ENCODE assay signal across 10 mouse cellular contexts in genomic region chr2:103138529-103139265, GRCm38 (mm10).
A peak's percentile ranks its signal among the peaks of the same experiment; 100 is the strongest.
DNase-seq lines count a peak whose midpoint lies in the region; ATAC-seq and TF ChIP-seq lines count a peak whose summit lies in the region.
"Had no signal": no experiment of that assay in that cellular context is flagged by ENCODE, and none has a peak within 500 bp of the region (broad histone marks: within the 10 kb centered on the region; RNA-seq: fewer than 3 reads in every experiment).

No protein-coding gene starts in this region.

- H3K27me3 ChIP-seq in liver, adult 2 months (ENCODE audit: control insufficient read depth, insufficient read depth, low read length): no peaks in the 10 kb centered on the region
- no peaks in the 10 kb centered on the region; the same call in 1 of the 2 replicates for H3K27me3 ChIP-seq in liver, embryonic 12.5 days (replicated peaks)
- H3K27me3 ChIP-seq in intestine, embryonic 14.5 days (replicated peaks; ENCODE audit: control insufficient read depth, insufficient read depth, low read length): no peaks in the 10 kb centered on the region
- no peaks in the 10 kb centered on the region for H3K27me3 ChIP-seq in thymus, adult 2 months (ENCODE audit: control insufficient read depth, insufficient read depth, low read length)
- no peaks in the 10 kb centered on the region for H3K27me3 ChIP-seq in heart, embryonic 11.5 days (ENCODE audit: control insufficient read depth, insufficient read depth, low read length)
- H3K27me3 ChIP-seq: limb, embryonic 15.5 days; neural tube, embryonic 13.5 days had no signal

- peak; percentile 78 for DNase-seq in liver, adult 2 months (ENCODE audit: extremely low read depth, low read depth, low spot score)
- DNase-seq in intestine, embryonic 14.5 days (ENCODE audit: low spot score): no peak
- DNase-seq in layer of hippocampus, adult 18-20 months (ENCODE audit: low spot score in 2 of 2): peak; percentile 28 to 56
- DNase-seq in thymus, adult 2 months: no peak
- no peak for DNase-seq in left cerebral cortex, adult 11 months (ENCODE audit: low spot score)

- no peaks in the 10 kb centered on the region for H3K9me3 ChIP-seq in liver, embryonic 12.5 days (replicated peaks)
- H3K9me3 ChIP-seq in intestine, embryonic 14.5 days (ENCODE audit: control insufficient read depth, low read length): no peaks in the 10 kb centered on the region
- no peaks in the 10 kb centered on the region for H3K9me3 ChIP-seq in heart, embryonic 11.5 days (replicated peaks; ENCODE audit: control insufficient read depth, low read length)
- H3K9me3 ChIP-seq: limb, embryonic 15.5 days; neural tube, embryonic 13.5 days had no signal

- H3K4me2 ChIP-seq in liver, embryonic 12.5 days: no peak overlapping the region
- no peak overlapping the region for H3K4me2 ChIP-seq in intestine, embryonic 14.5 days (ENCODE audit: low read length)
- H3K4me2 ChIP-seq in heart, embryonic 11.5 days: no peak overlapping the region
- H3K4me2 ChIP-seq: limb, embryonic 15.5 days; neural tube, embryonic 13.5 days had no signal

- no peaks in the 10 kb centered on the region for H3K4me1 ChIP-seq in liver, adult 2 months (ENCODE audit: control insufficient read depth, insufficient read depth, low read length)
- H3K4me1 ChIP-seq in liver, embryonic 12.5 days: no peaks in the 10 kb centered on the region
- H3K4me1 ChIP-seq in intestine, embryonic 14.5 days (replicated peaks; ENCODE audit: control insufficient read depth, insufficient read depth, low read length): no peaks in the 10 kb centered on the region
- H3K4me1 ChIP-seq in thymus, adult 2 months (replicated peaks; ENCODE audit: control insufficient read depth, insufficient read depth, low read length): no peaks in the 10 kb centered on the region
- H3K4me1 ChIP-seq in heart, embryonic 11.5 days (ENCODE audit: control insufficient read depth, insufficient read depth, low read length): peaks cover 4% of the 10 kb centered on the region
- H3K4me1 ChIP-seq: limb, embryonic 15.5 days; neural tube, embryonic 13.5 days had no signal

- no peaks in the 10 kb centered on the region for H3K36me3 ChIP-seq in liver, adult 2 months (ENCODE audit: control insufficient read depth, insufficient read depth, low read length)
- no peaks in the 10 kb centered on the region for H3K36me3 ChIP-seq in liver, embryonic 12.5 days
- no peaks in the 10 kb centered on the region for H3K36me3 ChIP-seq in intestine, embryonic 14.5 days (ENCODE audit: control insufficient read depth, insufficient read depth, low read length)
- H3K36me3 ChIP-seq in thymus, adult 2 months (ENCODE audit: control insufficient read depth, insufficient read depth, low read length): no peaks in the 10 kb centered on the region
- H3K36me3 ChIP-seq in heart, embryonic 11.5 days (ENCODE audit: control insufficient read depth, insufficient read depth, low read length): no peaks in the 10 kb centered on the region
- H3K36me3 ChIP-seq: limb, embryonic 15.5 days; neural tube, embryonic 13.5 days had no signal

- no peak for ATAC-seq in liver, embryonic 12.5 days
- peak; percentile 74 for ATAC-seq in intestine, embryonic 14.5 days (replicated peaks; ENCODE audit: low FRiP score, low TSS enrichment, low read depth)
- ATAC-seq in neutrophil, adult 5-6 weeks (ENCODE audit: extremely low read depth, insufficient number of reproducible peaks, low FRiP score, poor library complexity, severe bottlenecking): 0 out of 2 replicates have a peak, but pooled peaks have one; percentile 3
- ATAC-seq in heart, embryonic 11.5 days (replicated peaks; ENCODE audit: insufficient number of reproducible peaks, low FRiP score, low TSS enrichment): no peak

- TF ChIP-seq POLR2A in liver, adult 2 months (IDR thresholded peaks at IDR 0.05; ENCODE audit: extremely low read depth, insufficient read depth, low read length): no peak
- no peak for TF ChIP-seq POLR2A in thymus, adult 2 months (IDR thresholded peaks at IDR 0.05; ENCODE audit: control insufficient read depth, extremely low read depth, insufficient read depth, low read length, poor library complexity)

- 25% methylated on average over 8 of the region's 8 CpGs for WGBS in liver, adult 2 months
- WGBS in liver, embryonic 12.5 days (ENCODE audit: insufficient replicate concordance): 36% methylated on average over 8 of the region's 8 CpGs
- WGBS in intestine, embryonic 14.5 days: 49% methylated on average over 8 of the region's 8 CpGs
- 26% methylated on average over 8 of the region's 8 CpGs for WGBS in thymus, adult 2 months
- 29% methylated on average over 8 of the region's 8 CpGs for WGBS in heart, embryonic 11.5 days (ENCODE audit: insufficient replicate concordance)

- no peak overlapping the region for H3K9ac ChIP-seq in liver, adult 2 months (ENCODE audit: low read depth, low read length)
- no peak overlapping the region for H3K9ac ChIP-seq in liver, embryonic 12.5 days
- H3K9ac ChIP-seq in intestine, embryonic 14.5 days (ENCODE audit: low read length): no peak overlapping the region
- H3K9ac ChIP-seq in heart, embryonic 11.5 days (ENCODE audit: low read depth, low read length): no peak overlapping the region
- H3K9ac ChIP-seq: limb, embryonic 15.5 days; neural tube, embryonic 13.5 days had no signal

- TF ChIP-seq CTCF in liver, adult 2 months (IDR thresholded peaks at IDR 0.05; ENCODE audit: low read depth, low read length): peak; percentile 32
- no peak for TF ChIP-seq CTCF in thymus, adult 2 months (IDR thresholded peaks at IDR 0.05; ENCODE audit: borderline replicate concordance, control insufficient read depth, extremely low read depth, insufficient read depth, low read length, poor library complexity)

- H3K27ac ChIP-seq in liver, adult 2 months (replicated peaks; ENCODE audit: insufficient read depth, low read depth, low read length): no peak overlapping the region
- H3K27ac ChIP-seq in liver, embryonic 12.5 days: no peak overlapping the region
- H3K27ac ChIP-seq in intestine, embryonic 14.5 days (ENCODE audit: low read depth): no peak overlapping the region
- H3K27ac ChIP-seq in thymus, adult 2 months (ENCODE audit: control insufficient read depth, insufficient read depth, low read length): no peak overlapping the region
- H3K27ac ChIP-seq in heart, embryonic 11.5 days (ENCODE audit: low read depth, low read length): no peak overlapping the region
- H3K27ac ChIP-seq: limb, embryonic 15.5 days; neural tube, embryonic 13.5 days had no signal

- no peak overlapping the region for H3K4me3 ChIP-seq in liver, adult 2 months (ENCODE audit: insufficient read depth, low read depth, low read length)
- no peak overlapping the region for H3K4me3 ChIP-seq in liver, embryonic 12.5 days
- no peak overlapping the region for H3K4me3 ChIP-seq in intestine, embryonic 14.5 days (ENCODE audit: low read depth, low read length)
- no peak overlapping the region for H3K4me3 ChIP-seq in thymus, adult 2 months (ENCODE audit: control insufficient read depth, insufficient read depth, low read length)
- H3K4me3 ChIP-seq in heart, embryonic 11.5 days (ENCODE audit: low read depth, low read length): no peak overlapping the region
- H3K4me3 ChIP-seq: limb, embryonic 15.5 days; neural tube, embryonic 13.5 days had no signal

- no peaks in the 10 kb centered on the region for H3K79me2 ChIP-seq in liver, adult 2 months (ENCODE audit: control insufficient read depth, insufficient read depth, low read length)

Comparison
In these comparisons a context has a peak if more than half of its experiments do, and no peak if none do; other contexts are left out.
1. DNase-seq: peak in liver, adult 2 months (single experiment) and layer of hippocampus, adult 18-20 months (2 of 2); none in intestine, embryonic 14.5 days (single experiment), thymus, adult 2 months (single experiment) and left cerebral cortex, adult 11 months (single experiment).
2. ATAC-seq: peak in intestine, embryonic 14.5 days (single experiment) and neutrophil, adult 5-6 weeks (single experiment); none in liver, embryonic 12.5 days (single experiment) and heart, embryonic 11.5 days (single experiment).